Mouse (Mus musculus): Measurements from ENCODE around the gene Coq4. TPM values are rescaled to one million over a fixed set of nuclear protein-coding genes. Genes with fewer than 3 reads are reported as not detected.

The Coq4 gene
- total and polyA plus RNA-seq, 2 experiments from 2014 or later, result 32.1 to 44.8 TPM

DNA sequence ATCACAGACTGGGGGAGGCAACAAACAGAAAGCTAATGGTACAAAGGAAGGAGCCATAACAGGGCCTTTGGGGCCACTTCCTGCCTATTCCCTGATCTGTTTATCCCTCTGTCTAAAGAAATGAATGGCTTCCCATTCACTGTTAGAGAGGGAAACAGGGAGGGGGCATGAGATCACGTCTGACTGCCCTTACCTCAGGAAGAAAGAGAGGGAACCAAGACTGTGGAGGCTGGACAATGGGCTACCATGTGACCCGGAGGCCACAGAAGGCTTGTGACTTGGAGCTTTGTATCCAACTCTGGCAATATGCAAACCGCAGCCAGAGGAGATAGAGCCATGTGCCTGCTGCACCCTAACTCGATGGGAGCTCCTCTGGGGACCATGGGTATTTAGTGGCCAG is 3.0 kb upstream of the Coq4 start:
- DNase-seq (ENCODE audit: low spot score) (no peak), ATAC-seq (ENCODE audit: low FRiP score) (no peak)
- Histone ChIP-seq H3K36me3 (ENCODE audit: insufficient read depth, low read length) (peaks cover 48% of the 10 kb centered on the region), H3K9me3 (ENCODE audit: low read length) (no peaks in the 10 kb centered on the region), H3K4me3 (ENCODE audit: low read depth, low read length) (no peak overlapping the region), H3K4me2 (ENCODE audit: low read depth, low read length, poor library complexity, severe bottlenecking) (no peak overlapping the region), H3K27ac (ENCODE audit: low read depth, low read length) (no peak overlapping the region), H3K4me1 (ENCODE audit: insufficient read depth, low read length) (0 out of 2 replicates have a peak, but pooled peaks cover 4% of the 10 kb centered on the region), H3K27me3 (ENCODE audit: insufficient read depth, low read length) (no peaks in the 10 kb centered on the region), H3K9ac (replicated peaks; ENCODE audit: low read length, poor library complexity, severe bottlenecking) (no peak overlapping the region)
- TF ChIP-seq CTCF (IDR thresholded peaks at IDR 0.05), result no peak
- WGBS, result 80% methylated on average over 4 of the region's 4 CpGs

DNA sequence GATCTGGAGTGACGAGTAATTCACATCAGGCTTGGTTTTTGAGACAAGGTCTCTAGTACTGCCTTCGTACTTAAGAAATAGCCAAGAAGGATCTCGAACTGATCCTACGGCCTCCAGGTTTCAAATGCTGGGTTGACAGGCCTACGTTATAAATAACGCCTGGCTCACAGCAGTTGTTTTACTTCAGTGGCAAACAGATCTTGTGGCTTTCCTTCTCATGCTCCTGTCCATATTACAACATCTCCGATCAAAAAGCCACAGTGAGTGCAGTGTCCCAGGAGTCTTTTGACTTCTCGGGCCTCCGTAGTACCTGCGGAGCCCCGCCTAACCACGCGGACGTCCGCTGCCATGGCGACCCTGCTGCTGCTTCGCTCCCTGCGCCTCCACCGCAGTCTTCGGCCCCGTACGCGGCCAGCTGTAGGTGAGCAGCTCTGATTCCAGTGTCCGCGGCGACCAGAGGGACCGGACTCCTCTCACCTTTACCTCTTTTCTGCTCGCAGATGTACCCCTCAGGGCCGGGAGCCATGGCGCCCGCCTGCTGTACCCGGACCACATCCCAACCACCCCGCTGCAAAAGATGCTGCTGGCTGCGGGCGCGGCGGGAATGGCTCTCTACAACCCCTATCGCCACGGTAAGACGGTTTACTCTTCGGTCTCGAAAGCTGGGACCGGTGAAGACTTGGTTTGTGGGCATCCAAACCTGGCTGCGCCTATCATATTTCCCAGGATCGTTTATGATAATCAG is 816 bp downstream of the Coq4 start, which contains the start of gene Trub2:
Gene Trub2 (minus strand): TSS at position 566 of the 745 bp plus-strand sequence.
- H3K4me2 ChIP-seq (ENCODE audit: low read depth, low read length, poor library complexity, severe bottlenecking), result peak within 1 kb of the TSS; percentile 81
- H3K27ac ChIP-seq (ENCODE audit: low read depth, low read length), result peak within 1 kb of the TSS; percentile 81
- H3K4me3 ChIP-seq (ENCODE audit: low read depth, low read length), result peak within 1 kb of the TSS; percentile 80
- ATAC-seq (ENCODE audit: low FRiP score) (peak; percentile 85), DNase-seq (ENCODE audit: low spot score) (peak; percentile 85)
- peak within 1 kb of the TSS; percentile 75 for H3K9ac ChIP-seq (replicated peaks; ENCODE audit: low read length, poor library complexity, severe bottlenecking)
- 0 out of 2 replicates have a peak, but pooled peaks cover 4% of the 10 kb centered on the region for H3K4me1 ChIP-seq (ENCODE audit: insufficient read depth, low read length)
- WGBS, result under 1% methylated on average over 45 of the region's 45 CpGs
- TF ChIP-seq CTCF (IDR thresholded peaks at IDR 0.05), result no peak
- peaks cover 48% of the 10 kb centered on the region for H3K36me3 ChIP-seq (ENCODE audit: insufficient read depth, low read length)
- H3K27me3 ChIP-seq (ENCODE audit: insufficient read depth, low read length), result no peaks in the 10 kb centered on the region
- no peaks in the 10 kb centered on the region for H3K9me3 ChIP-seq (ENCODE audit: low read length)

DNA sequence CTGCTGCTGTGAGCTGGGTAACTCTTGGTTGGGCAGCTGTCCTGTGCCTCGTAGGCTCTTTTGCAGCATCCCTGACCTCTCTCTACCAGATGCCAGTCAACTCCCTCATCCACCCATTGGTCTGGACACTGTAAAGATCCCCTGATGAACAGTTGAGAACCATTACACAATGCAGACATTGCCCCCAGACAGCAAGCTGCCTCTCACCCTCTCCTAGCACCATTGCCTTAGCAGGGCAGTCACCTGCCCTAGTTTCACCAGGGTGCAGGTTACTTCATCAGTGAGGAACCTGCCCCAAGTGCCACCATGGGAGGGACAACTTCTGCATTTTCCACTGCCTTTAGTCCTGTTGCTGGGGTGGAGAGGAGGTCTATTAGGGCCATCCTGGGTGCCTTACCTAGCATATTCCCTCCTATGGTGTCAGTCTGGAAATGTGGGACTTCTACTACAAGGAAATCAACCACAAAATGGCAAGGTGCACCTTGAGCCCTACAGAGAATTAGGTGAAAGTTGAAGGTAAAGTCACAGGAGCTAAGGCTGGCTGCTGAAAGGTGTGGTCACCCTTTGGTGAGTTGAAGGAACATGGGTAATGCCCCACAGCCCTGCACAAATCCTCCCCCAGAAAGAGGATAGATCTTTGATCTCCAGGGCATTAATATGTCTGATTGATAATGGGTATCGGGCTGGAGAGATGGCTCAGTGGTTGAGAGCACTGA is 5.6 kb downstream of the Coq4 start:
- 95% methylated on average over 2 of the region's 2 CpGs for WGBS
- Histone ChIP-seq H3K27me3 (ENCODE audit: insufficient read depth, low read length) (no peaks in the 10 kb centered on the region), H3K4me1 (ENCODE audit: insufficient read depth, low read length) (no peaks in the 10 kb centered on the region), H3K27ac (ENCODE audit: low read depth, low read length) (no peak overlapping the region), H3K9ac (replicated peaks; ENCODE audit: low read length, poor library complexity, severe bottlenecking) (no peak overlapping the region), H3K36me3 (ENCODE audit: insufficient read depth, low read length) (peaks cover 48% of the 10 kb centered on the region), H3K4me3 (ENCODE audit: low read depth, low read length) (no peak overlapping the region), H3K4me2 (ENCODE audit: low read depth, low read length, poor library complexity, severe bottlenecking) (no peak overlapping the region), H3K9me3 (ENCODE audit: low read length) (no peaks in the 10 kb centered on the region)
- no peak for DNase-seq (ENCODE audit: low spot score)
- no peak for ATAC-seq (ENCODE audit: low FRiP score)
- no peak for TF ChIP-seq CTCF (IDR thresholded peaks at IDR 0.05)

DNA sequence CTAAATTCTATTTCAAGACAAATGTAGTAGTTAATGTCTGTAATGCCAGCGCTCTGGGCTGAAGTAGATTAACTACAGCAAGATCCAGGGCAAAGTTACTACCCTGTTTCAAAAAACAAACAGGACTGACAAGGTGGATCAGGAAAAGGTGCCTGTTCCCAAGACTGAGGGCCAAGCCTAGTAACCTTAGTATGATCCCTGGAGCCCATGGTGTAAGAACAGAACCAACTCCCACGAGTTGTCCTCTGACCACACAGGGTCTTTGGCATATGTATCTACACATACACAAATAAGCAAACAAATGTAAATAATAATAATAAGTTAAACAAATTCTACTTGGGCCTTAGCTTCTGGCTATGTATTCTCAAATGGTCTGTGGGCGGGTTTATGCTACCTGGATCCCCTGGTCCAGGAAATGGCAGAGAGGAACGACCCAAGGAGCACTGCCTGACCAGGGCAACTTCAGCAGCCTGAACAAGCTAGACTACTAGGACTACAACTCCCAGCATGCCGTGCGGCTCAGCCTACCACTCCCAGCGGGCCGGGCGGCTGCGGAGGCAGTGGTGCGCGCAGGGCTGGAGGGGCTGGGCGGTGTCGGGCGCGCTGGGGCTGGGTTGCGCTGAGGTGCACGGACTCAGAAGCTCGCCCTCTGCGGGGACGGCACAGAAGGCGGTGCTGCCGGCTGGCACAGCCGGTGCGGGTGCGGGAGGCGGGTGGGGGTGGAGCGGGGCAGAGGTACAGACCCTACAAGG is 15.0 kb downstream of the Coq4 start, which contains the start of gene Slc27a4:
Gene Slc27a4 (plus strand): TSS at position 560 of the 752 bp plus-strand sequence.
- peaks cover 3% of the 10 kb centered on the region; the same call in 1 of the 2 replicates for H3K4me1 ChIP-seq (ENCODE audit: insufficient read depth, low read length)
- WGBS, result 5% methylated on average over 27 of the region's 28 CpGs
- peak within 1 kb of the TSS; percentile 85 for H3K27ac ChIP-seq (ENCODE audit: low read depth, low read length)
- TF ChIP-seq CTCF (IDR thresholded peaks at IDR 0.05), result peak; percentile 29; the same call in 1 of the 2 replicates
- peaks cover 28% of the 10 kb centered on the region for H3K36me3 ChIP-seq (ENCODE audit: insufficient read depth, low read length)
- ATAC-seq (ENCODE audit: low FRiP score) (peak; percentile 96), DNase-seq (ENCODE audit: low spot score) (peak; percentile 96)
- peak within 1 kb of the TSS; percentile 91 for H3K4me3 ChIP-seq (ENCODE audit: low read depth, low read length)
- peak within 1 kb of the TSS; percentile 61 for H3K4me2 ChIP-seq (ENCODE audit: low read depth, low read length, poor library complexity, severe bottlenecking)
- H3K27me3 ChIP-seq (ENCODE audit: insufficient read depth, low read length), result no peaks in the 10 kb centered on the region
- H3K9me3 ChIP-seq (ENCODE audit: low read length), result no peaks in the 10 kb centered on the region
- peak within 1 kb of the TSS; percentile 95 for H3K9ac ChIP-seq (replicated peaks; ENCODE audit: low read length, poor library complexity, severe bottlenecking)

DNA sequence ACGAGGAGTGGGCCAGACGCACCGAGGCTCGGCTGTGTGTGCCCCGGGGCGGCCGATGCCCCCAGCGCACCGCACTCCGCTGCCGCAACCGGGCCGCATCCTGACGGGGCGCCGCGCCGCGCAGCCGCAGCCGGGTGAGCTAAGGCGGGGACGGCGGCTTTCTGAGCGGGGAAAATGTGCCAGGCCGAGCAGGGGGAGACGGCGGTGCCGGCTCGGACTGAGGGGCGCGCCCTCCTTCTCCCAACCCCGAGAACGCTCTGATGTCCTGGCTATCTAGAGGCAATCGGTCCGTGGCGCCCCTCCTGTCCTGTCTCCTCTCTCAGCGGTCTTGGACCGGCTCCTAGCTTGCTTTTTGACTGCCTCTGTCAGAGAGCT is 15.5 kb downstream of the Coq4 start:
- Histone ChIP-seq H3K4me1 (ENCODE audit: insufficient read depth, low read length) (peaks cover 3% of the 10 kb centered on the region; the same call in 1 of the 2 replicates), H3K27ac (ENCODE audit: low read depth, low read length) (peak overlapping the region; percentile 85), H3K36me3 (ENCODE audit: insufficient read depth, low read length) (peaks cover 34% of the 10 kb centered on the region), H3K27me3 (ENCODE audit: insufficient read depth, low read length) (no peaks in the 10 kb centered on the region), H3K9me3 (ENCODE audit: low read length) (no peaks in the 10 kb centered on the region), H3K9ac (replicated peaks; ENCODE audit: low read length, poor library complexity, severe bottlenecking) (peak overlapping the region; percentile 95), H3K4me2 (ENCODE audit: low read depth, low read length, poor library complexity, severe bottlenecking) (peak overlapping the region; percentile 61), H3K4me3 (ENCODE audit: low read depth, low read length) (peak overlapping the region; percentile 91)
- ATAC-seq (ENCODE audit: low FRiP score), result peak; percentile 74
- peak; percentile 30 for DNase-seq (ENCODE audit: low spot score)
- no peak for TF ChIP-seq CTCF (IDR thresholded peaks at IDR 0.05)
- WGBS, result under 1% methylated on average over 30 of the region's 39 CpGs
